Mouse (Mus musculus): ENCODE measurements around the gene 1700029J07Rik.

DNA sequence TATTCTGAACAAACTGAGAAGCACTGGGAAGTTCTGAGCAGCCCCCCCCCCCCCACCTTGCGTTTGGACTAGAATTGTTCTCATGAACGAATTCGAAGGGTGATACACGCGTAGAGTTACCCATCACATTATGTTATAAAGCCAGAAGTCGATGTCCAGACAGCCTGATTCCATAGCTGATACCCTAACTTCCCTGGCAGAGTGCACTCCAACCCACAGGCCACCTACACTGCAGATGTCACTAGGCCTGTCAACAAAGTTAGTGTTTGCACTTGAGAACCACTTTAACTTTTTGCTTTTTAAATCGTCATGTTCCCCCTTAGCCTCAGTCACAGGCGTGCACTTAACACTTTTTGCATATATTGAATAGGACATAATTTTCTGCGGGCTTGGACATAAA, 38.1 kb downstream of the 1700029J07Rik start:
- TF ChIP-seq CTCF (IDR thresholded peaks at IDR 0.05; ENCODE audit: insufficient read depth, low read length): no peak
- TF ChIP-seq POLR2A (IDR thresholded peaks at IDR 0.05; ENCODE audit: borderline replicate concordance, extremely low read depth, low read depth, low read length): no peak

Data from lung, adult 2 months (tissue).